Mouse (Mus musculus) megakaryocyte progenitor cell, adult 5-6 weeks (primary cell): ENCODE results near the gene Sh3bp4. TPM values are rescaled to one million over a fixed set of nuclear protein-coding genes. Genes with fewer than 3 reads are reported as not detected.

Experiments used
- ATAC-seq: replicated peaks from 2 replicates; pipeline ENCODE4 v1.8.0; 2016; ENCODE audit warnings: mild to moderate bottlenecking, moderate TSS enrichment, inconsistent platforms; ENCODE audit not compliant: poor library complexity
- total RNA-seq, 2 experiments: library from RNA; stranded (forward) in 1 of 2; stranded (reverse) in 1 of 2; fragments of 157-497, 149-512 nt in 1 of 2; fragments of 200-1000 nt in 1 of 2; gene quantifications; 2 replicates each; pipeline versions ENCODE4 v1.2.3 to v1.2.4; 2015 to 2017

The Sh3bp4 gene
- total RNA-seq, 2 experiments from 2014 or later, result 0.27 TPM; not detected in 1

GRCm38 (mm10) chr1:89070871-89071361, 701 bp downstream of the Sh3bp4 start:
- no peak for ATAC-seq

- ATAC-seq, result no peak
Observed at GRCm38 (mm10) chr1:89071371-89072142, 1.3 kb downstream of the Sh3bp4 start.

- no peak for ATAC-seq
Observed at GRCm38 (mm10) chr1:89072143-89072990, 2.2 kb downstream of the Sh3bp4 start.

GRCm38 (mm10) chr1:89073291-89073846, 3.2 kb downstream of the Sh3bp4 start:
- no peak for ATAC-seq

GRCm38 (mm10) chr1:89074678-89075077, 4.5 kb downstream of the Sh3bp4 start:
- ATAC-seq, result no peak

GRCm38 (mm10) chr1:89075120-89075519, 4.9 kb downstream of the Sh3bp4 start:
- no peak for ATAC-seq

DNA sequence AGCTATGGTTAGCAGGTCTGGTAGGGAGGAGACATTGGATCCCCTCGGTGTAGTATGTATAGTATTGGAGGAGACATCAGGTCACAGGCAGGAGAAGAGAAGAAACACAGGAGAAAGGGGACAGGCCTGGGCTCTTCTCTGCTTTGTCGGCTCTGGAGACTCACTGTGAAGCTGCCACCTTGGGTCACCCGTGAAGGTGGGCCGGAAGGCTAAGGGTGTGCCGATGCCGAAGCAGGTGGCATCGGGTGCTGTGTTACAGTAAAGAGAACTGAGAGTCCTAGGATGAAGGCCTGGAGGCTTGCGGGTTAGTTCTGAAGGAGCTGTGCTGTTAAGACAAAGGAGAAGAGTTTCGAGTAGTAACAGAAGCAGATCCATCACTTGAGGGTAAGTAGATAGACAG, 6.6 kb downstream of the Sh3bp4 start:
- no peak for ATAC-seq

DNA sequence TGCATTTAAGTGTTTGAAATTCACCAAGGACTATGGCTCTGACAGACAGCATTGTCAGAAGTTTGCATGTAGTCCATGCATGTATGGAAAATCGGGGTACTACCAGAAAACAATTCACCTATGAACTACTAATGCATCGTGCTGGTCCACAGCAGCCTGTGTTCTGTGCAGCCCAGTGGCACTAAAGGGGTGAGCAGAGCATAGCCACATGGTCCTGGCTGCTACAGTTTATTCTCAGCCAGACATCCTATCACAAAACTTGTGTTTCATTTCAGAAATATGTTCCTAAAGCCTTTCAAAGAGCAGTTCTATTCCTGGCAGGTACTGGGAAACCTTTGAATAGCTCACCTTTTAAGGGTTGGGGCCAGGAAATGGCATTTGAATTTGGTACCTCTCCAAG, 8.0 kb downstream of the Sh3bp4 start:
- no peak for ATAC-seq

- ATAC-seq, result peak; percentile 81
Observed at GRCm38 (mm10) chr1:89078730-89079129, 8.5 kb downstream of the Sh3bp4 start.

DNA sequence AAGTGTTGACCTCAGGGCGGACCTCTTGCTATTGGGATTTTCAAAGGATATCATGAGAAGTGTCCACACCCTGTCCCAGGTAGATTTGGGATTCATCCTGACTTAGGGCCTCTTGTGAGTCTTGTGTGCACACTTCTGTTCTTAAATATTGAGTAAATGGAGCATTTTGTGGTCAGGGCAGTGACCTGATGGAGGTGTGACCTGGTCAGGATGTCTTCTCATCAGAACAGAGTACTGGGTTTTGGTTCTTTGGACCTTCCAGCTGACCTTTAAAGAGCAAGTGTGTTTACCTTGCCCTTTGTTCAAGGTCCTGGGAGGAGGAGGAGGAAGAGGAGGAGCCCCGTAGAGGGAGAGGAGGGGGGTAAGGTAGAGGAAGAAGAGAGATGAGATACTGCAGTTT, 9.0 kb downstream of the Sh3bp4 start:
- no peak for ATAC-seq

DNA sequence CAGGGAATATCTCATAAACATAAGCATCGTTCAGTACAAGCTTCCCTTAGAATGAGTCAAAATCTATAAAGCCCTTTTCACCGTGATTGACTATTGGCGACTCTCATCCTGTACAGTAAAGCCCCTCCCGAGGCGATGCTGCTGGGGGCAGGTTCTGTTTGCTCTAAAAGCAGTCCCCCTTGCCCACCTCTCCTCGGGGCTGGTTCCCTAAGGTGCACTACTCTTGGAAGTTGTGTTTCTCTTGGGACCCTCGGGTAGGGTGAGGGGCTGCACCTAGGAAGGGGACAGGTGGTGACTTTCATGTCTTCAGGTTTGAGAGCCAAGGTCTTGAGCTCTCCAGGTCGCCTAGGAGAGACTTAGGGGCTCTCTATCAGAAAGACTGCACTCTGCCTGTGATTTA, 10.2 kb downstream of the Sh3bp4 start:
- ATAC-seq, result no peak

GRCm38 (mm10) chr1:89080795-89081194, 10.6 kb downstream of the Sh3bp4 start:
- ATAC-seq, result no peak

- ATAC-seq, result no peak
Observed at GRCm38 (mm10) chr1:89081371-89081770, 11.2 kb downstream of the Sh3bp4 start.

DNA sequence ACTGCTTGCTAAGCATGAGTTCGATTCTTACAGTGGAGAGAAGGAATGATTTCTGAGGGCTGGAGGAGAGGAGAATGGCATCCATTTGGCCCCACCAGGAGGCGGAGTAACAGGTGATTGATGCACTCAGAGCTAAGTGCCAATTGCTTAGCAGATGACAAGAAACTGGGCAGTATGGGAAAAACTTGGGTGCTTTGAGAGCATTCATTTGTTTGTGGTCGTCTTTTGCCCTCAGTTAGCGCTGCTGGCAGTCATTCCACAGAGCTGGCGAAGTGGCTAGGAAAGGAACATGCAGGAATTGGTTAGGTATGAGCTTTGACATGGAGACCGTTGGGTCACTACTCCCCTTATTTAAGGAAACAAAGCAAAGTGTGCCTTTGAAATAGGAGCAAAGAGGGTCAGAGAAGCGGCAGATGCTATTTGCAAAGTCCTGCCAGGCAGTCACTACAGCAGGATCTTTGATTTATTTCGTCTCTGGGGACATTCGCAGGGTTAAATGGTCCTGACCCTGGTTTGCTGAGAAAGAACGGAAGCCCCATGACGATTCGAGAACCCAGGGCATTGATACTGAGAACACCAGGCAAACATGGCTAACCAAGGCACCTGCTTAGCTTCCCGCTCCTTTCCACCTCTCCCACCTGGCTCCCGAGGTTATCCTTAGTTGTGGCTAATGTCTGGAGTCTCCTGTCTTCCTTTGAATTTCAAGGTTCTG, 12.1 kb downstream of the Sh3bp4 start:
- ATAC-seq, result no peak

DNA sequence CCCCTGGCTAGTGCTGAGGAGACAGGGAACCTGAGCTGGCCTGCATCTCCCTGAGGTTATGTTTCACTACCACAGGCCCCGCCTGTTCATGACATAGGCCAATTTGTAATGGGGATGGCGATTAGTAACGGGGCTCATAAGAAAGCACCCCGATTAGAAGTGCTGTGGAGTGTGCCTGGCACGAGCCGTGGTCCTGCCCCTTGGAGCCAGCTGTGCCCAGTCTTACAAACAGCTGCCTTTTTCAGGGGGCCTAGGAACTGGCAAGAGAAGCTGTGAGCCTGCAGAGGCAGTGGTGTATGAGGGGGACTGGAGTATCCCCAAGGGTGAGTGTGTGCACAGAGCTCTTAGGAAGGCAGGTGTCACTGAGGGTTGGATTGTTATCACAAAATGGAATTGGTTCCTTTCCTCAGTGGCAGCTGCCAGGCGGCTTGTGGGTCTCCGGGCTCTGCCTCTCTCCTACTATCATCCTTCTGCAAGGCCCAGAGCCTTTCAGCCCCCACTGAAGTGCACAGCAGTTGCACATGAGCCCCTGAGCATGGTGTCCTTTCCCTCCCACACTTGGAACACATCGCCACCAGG, 16.4 kb downstream of the Sh3bp4 start:
- ATAC-seq, result no peak

DNA sequence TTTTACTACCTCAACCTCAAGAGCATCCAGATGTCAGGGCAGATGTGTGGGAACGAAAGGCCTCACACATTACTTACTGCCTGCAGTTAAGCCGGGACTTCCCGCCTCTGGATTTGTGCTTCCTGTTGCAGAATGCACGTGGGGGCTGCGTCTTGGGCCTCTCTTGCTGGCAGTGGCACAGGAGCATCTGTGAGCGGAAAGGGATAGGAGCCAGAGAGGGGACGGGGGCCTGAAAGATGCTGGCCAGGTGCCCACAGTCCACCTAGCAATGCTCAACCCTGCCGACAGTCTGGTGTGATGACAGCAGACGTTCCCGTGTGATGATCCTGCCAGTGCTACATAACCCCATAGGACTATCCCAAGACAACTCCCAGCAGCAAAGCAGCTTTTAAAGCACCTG, 17.9 kb downstream of the Sh3bp4 start:
- no peak for ATAC-seq

- no peak for ATAC-seq
Observed at GRCm38 (mm10) chr1:89088748-89089288, 18.6 kb downstream of the Sh3bp4 start.

GRCm38 (mm10) chr1:89089821-89090600, 19.8 kb downstream of the Sh3bp4 start:
- peak; percentile 51 for ATAC-seq

GRCm38 (mm10) chr1:89090676-89091075, 20.5 kb downstream of the Sh3bp4 start:
- ATAC-seq, result no peak

DNA sequence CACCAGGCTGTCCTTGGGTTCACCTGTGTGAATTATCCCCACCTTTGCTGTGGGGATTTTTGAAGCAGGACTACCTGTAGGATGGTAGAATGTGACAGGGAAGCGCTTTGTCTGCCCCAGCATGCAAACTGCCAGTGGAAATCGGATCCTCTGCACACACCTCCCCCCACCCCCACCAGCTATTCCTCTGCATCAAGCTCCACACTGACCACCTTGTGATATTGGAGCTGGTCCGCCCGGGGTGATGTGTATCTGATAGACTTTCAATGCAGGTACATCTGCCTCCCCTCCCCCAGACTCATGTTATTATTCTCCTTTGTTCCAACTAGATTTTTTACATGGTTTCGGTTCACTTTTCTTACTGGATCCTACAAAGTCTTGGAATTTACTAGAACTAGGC, 21.8 kb downstream of the Sh3bp4 start:
- no peak for ATAC-seq
